Mouse (Mus musculus) subcutaneous adipose tissue, adult 2 months (tissue): ENCODE measurements around the gene Tmem88b. TPM values are rescaled to one million over a fixed set of nuclear protein-coding genes. Genes with fewer than 3 reads are reported as not detected.

Experiments used
- polyA plus RNA-seq: library from polyadenylated mRNA; depleted of rRNA; stranded (reverse); fragments of >200 nt; gene quantifications from 2 replicates; pipeline ENCODE4 v1.2.3, GENCODE M21; 2012; ENCODE audit warnings: low replicate concordance; rRNA removed

Gene Tmem88b
- polyA plus RNA-seq, result 1.9 and 5.3 TPM in 2 replicates

DNA sequence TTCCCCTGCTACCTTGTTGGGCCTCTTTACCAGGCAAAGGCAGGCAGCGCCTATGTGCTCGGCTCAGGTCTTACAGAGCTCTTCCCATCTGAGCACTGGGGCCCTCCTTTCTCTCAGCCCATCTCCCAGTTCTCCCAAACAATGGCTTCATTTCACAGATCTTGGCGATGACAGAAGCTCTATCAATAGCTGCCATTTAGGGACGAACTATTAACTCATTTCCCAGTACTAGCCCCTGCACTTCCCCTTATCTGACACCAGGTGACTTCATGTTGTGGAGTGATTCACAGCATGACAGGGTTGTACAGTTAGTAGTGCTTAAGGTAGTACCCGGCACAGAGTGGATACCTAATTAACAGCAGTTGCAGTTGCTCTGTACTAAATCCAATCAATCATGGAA, at the start of gene Tmem88b:
Gene Tmem88b (minus strand): TSS at position 56 of the 400 bp plus-strand sequence.

DNA sequence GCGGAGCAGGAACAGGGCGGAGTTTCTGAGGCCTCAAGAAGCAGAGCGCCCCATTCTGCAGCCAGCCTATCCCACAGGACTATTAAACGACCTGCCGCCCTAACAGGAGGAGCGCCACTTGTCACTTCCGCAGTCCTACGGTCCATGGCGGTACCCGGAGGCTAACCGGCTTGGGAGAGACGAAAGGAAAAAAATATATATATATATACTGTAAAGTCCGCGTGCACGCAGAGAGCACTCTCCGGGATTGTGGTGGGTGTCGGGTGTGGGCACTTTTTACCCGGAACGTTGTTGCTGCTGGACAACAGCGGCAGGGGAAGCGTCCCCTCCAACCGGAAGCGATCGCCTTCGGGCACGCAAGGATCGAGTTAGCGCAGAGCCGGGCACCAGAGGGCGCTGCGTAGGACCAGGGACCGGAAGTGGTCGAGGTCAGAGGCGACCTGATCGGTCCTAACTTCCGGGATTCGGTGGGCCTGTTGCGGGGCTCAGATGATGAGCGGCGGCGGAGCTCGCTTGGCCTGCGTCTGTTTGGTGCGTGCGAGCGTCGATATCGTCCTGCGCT, 45.6 kb upstream of the Tmem88b start, which contains the start of gene Aurkaip1:
Gene Aurkaip1 (plus strand): TSS at position 68 of the 562 bp plus-strand sequence.

DNA sequence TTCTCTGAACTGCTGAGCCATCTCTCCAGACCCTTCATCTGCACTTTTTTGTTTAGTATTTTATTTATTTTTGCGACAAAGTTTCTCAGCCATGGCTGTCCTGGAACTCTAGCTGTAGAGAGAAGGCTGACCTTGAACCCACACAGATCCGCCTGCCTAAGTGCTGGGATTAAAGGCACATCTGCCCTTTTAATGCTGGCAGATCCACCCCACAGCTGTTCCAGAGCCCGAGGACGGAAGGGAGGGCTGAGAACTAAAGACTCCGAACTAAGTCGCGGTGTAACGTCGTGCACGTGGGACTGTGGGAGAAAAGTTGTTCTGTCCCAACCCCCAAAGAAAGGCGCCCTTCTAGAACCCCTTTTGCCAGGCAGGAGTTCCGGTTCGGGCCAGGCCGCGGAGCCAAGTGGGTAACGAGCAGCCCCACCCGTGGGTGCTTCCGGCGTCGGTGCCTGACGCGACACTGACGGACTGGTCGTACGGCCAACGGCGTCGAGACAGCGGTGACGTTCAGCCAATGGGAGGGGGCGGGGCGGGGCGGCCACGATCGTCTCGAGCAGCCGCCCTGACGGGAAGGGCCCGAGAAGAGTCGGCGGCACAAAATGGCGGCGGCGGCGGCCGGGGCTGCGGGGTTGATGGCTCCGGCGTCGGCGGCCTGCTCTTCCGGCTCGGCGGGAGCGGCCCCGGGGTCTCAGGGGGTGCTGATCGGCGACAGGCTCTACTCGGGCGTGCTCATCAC, 26.4 kb upstream of the Tmem88b start, which contains the start of gene Ccnl2:
Gene Ccnl2 (plus strand): TSS at position 561 of the 736 bp plus-strand sequence.

DNA sequence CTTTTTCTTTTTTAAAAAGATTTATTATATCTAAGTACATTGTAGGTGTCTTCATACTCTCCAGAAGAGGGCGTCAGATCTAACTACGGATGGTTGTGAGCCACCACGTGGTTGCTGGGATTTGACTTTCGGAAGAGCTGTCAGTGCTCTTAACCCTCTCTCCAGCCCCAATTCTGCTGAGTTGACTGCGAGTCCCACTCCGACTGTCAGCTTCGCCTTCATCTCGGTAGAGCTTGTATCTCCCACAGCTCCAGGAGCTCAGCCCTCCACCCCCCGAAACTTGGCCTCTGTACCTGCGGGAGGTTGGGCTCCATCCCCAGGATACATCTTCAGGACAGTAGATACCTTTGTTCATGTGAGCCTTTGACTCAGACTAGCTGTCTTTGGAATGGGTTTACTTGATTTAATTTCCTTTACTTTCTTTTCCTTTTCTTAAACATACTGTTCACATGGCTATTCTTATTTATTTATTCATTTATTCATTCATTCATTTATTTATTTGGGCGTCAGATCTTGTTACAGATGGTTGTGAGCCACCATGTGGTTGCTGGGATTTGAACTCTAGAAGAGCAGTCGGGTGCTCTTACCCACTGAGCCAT, 17.2 kb upstream of the Tmem88b start, which contains the start of gene Mrpl20:
Gene Mrpl20 (plus strand): TSS at position 138 of the 599 bp plus-strand sequence.

DNA sequence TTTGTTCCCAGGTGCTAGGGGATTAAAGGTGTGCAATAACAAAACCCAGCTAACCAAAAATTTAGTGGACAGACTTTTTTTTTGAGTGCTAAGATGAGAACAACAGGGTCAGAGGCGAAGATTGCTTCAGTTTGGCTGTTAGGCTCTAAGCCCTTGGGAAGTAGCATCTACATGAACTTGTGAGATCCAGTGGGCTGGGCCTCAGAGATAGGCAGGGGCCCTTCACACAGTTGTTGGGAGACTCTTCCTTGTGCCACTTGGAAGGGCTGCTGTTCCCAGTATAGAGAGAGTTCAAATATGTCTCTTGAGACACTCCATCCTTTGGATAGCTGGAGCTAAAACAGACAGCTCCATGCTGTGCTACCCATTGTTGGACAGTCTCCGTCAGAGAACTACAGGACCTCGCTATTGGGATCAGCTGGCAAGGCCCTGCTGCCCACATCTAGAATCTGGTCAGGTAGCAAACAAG, 4.4 kb upstream of the Tmem88b start, which contains the start of gene Ankrd65:
Gene Ankrd65 (plus strand): TSS at position 419 of the 469 bp plus-strand sequence.

GRCm38 (mm10) chr4:155774280-155774754, 11.4 kb downstream of the Tmem88b start, which contains the start of gene Vwa1:
Gene Vwa1 (minus strand): TSS chr4:155774698.

DNA sequence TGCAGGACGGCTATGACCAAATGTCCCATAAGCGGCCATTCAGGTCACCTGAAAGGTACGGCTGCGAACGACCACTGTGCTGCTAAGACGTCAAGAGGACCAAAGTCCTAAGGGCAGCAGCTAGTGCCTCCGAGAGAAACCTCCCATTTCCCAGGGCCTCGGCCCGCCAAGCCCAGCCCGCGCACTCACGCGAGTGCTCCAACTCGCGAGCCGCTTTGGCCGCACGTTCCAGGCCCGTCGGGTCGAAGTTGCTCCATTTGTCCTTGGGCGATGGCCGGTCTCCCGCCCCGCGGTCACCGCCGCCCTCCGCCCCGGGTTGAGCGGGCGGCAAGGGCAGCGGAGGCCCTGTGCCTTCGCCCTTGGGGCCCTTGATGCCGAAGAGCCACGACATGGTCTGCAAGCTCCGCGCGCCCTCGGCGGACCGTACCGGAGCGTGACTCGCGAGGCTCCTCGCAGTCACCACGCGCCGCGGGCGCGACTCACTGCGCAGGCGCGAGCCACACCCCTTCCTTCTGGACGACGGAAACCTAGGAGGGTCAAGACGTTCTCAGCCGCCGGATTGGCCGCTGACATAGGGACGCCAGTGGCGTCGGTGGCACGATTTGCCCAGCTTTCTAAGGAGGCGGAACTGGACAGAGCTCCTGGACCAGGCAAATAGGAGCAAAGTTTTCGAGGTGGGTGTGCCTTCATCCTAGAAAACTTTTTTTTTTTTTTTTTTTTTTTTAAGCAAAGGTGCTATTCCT, 24.9 kb downstream of the Tmem88b start, which contains the start of gene Atad3a:
Gene Atad3a (minus strand): TSS at position 481 of the 743 bp plus-strand sequence.

GRCm38 (mm10) chr4:155734350-155734941, 51.2 kb downstream of the Tmem88b start, which contains the start of gene Tmem240:
Gene Tmem240 (plus strand): TSS chr4:155734800.

Other genes with a start within 250 kb of the Tmem88b start
- 177 and 252 TPM in 2 replicates for gene Nadk, start 223.5 kb downstream of the Tmem88b start, polyA plus RNA-seq
- 8.3 and 14.7 TPM in 2 replicates for gene Slc35e2, start 184.5 kb downstream of the Tmem88b start, polyA plus RNA-seq
- 21.1 and 33.0 TPM in 2 replicates for gene Cdk11b, start 161.0 kb downstream of the Tmem88b start, polyA plus RNA-seq
- not detected in 2 replicates for gene Gm10563, start 140.5 kb downstream of the Tmem88b start, polyA plus RNA-seq
- gene Mmp23, start 132.5 kb downstream of the Tmem88b start, polyA plus RNA-seq, result 79.6 and 268 TPM in 2 replicates
- gene Mib2, start 116.7 kb downstream of the Tmem88b start, polyA plus RNA-seq, result 54.0 and 110 TPM in 2 replicates
- gene Fndc10, start 91.5 kb downstream of the Tmem88b start, polyA plus RNA-seq, result 10.4 and 40.4 TPM in 2 replicates
- gene Ssu72, start 81.1 kb downstream of the Tmem88b start, polyA plus RNA-seq, result 104 and 120 TPM in 2 replicates
- gene Tmem240, start 51.1 kb downstream of the Tmem88b start, polyA plus RNA-seq, result 1.1 and 2.9 TPM in 2 replicates
- gene Atad3a, start 24.8 kb downstream of the Tmem88b start, polyA plus RNA-seq, result 103 and 149 TPM in 2 replicates
- gene Vwa1, start 11.2 kb downstream of the Tmem88b start, polyA plus RNA-seq, result 21.0 and 37.2 TPM in 2 replicates
- gene Ankrd65, start 4.6 kb upstream of the Tmem88b start, polyA plus RNA-seq, result 0.24 and 0.50 TPM in 2 replicates
- gene Mrpl20, start 17.0 kb upstream of the Tmem88b start, polyA plus RNA-seq, result 86.1 and 127 TPM in 2 replicates
- gene Ccnl2, start 26.6 kb upstream of the Tmem88b start, polyA plus RNA-seq, result 92.1 and 107 TPM in 2 replicates
- 126 and 179 TPM in 2 replicates for gene Aurkaip1, start 45.4 kb upstream of the Tmem88b start, polyA plus RNA-seq
- gene Mxra8, start 53.8 kb upstream of the Tmem88b start, polyA plus RNA-seq, result 377 and 387 TPM in 2 replicates
- 126 and 153 TPM in 2 replicates for gene Dvl1, start 61.5 kb upstream of the Tmem88b start, polyA plus RNA-seq
- 0.69 and 0.95 TPM in 2 replicates for gene Tas1r3, start 77.5 kb upstream of the Tmem88b start, polyA plus RNA-seq
- gene Cptp, start 83.6 kb upstream of the Tmem88b start, polyA plus RNA-seq, result 28.1 and 32.4 TPM in 2 replicates
- gene Ints11, start 83.7 kb upstream of the Tmem88b start, polyA plus RNA-seq, result 30.7 and 42.4 TPM in 2 replicates
- 68.2 and 105 TPM in 2 replicates for gene Pusl1, start 105.9 kb upstream of the Tmem88b start, polyA plus RNA-seq
- gene Acap3, start 105.9 kb upstream of the Tmem88b start, polyA plus RNA-seq, result 34.4 and 52.7 TPM in 2 replicates
- gene Ube2j2, start 158.0 kb upstream of the Tmem88b start, polyA plus RNA-seq, result 38.8 and 56.4 TPM in 2 replicates
- 71.3 and 112 TPM in 2 replicates for gene C1qtnf12, start 176.4 kb upstream of the Tmem88b start, polyA plus RNA-seq
- 4.7 and 9.8 TPM in 2 replicates for gene B3galt6, start 206.8 kb upstream of the Tmem88b start, polyA plus RNA-seq
- gene Sdf4, start 207.0 kb upstream of the Tmem88b start, polyA plus RNA-seq, result 75.5 and 103 TPM in 2 replicates
- gene Tnfrsf4, start 228.0 kb upstream of the Tmem88b start, polyA plus RNA-seq, result 3.2 and 4.5 TPM in 2 replicates
- 1.6 and 3.9 TPM in 2 replicates for gene Tnfrsf18, start 240.3 kb upstream of the Tmem88b start, polyA plus RNA-seq